Mouse (Mus musculus) testis, adult 2 months (tissue): ENCODE measurements around the gene Crnkl1. TPM values are rescaled to one million over a fixed set of nuclear protein-coding genes. Genes with fewer than 3 reads are reported as not detected.
"Not testable (repeated sequence)": the region's sequence is repeated elsewhere in the genome, so short reads cannot be mapped to it uniquely, and the experiment has no call there.

Source experiments
- H3K27ac ChIP-seq: fragments of 200-500 bp; 2 replicates; pipeline ENCODE4 v1.5.1; 2012; ENCODE audit warnings: low read depth, low read length; ENCODE audit not compliant: control insufficient read depth, insufficient read depth
- H3K27me3 ChIP-seq: fragments of 200-500 bp; 2 replicates; pipeline ENCODE4 v1.6.1; 2012; ENCODE audit warnings: mild to moderate bottlenecking, low read length, moderate library complexity; ENCODE audit not compliant: control insufficient read depth, insufficient read depth
- H3K36me3 ChIP-seq: fragments of 200-500 bp; 2 replicates; pipeline ENCODE4 v1.6.1; 2012; ENCODE audit warnings: mild to moderate bottlenecking, low read length; ENCODE audit not compliant: control insufficient read depth, insufficient read depth
- H3K4me1 ChIP-seq: fragments of 200-500 bp; 2 replicates; pipeline ENCODE4 v1.6.1; 2012; ENCODE audit warnings: low read length; ENCODE audit not compliant: control insufficient read depth, insufficient read depth
- H3K4me3 ChIP-seq: fragments of 200-500 bp; 2 replicates; pipeline ENCODE4 v1.5.1; 2012; ENCODE audit warnings: low read depth, mild to moderate bottlenecking, low read length, moderate library complexity, mixed read lengths; ENCODE audit not compliant: control insufficient read depth
- CTCF ChIP-seq: fragments of 200-500 bp; IDR thresholded peaks from 2 replicates; pipeline ENCODE4 v1.5.1; 2012; ENCODE audit warnings: low read depth, mild to moderate bottlenecking, inconsistent platforms, low read length, moderate library complexity; ENCODE audit not compliant: control insufficient read depth, insufficient read depth, insufficient replicate concordance
- POLR2A ChIP-seq: fragments of 200-500 bp; IDR thresholded peaks from 2 replicates; pipeline ENCODE4 v1.6.1; 2012; ENCODE audit warnings: low read depth, mild to moderate bottlenecking, inconsistent platforms, low read length, moderate library complexity; ENCODE audit not compliant: control insufficient read depth
- polyA plus RNA-seq: library from polyadenylated mRNA; depleted of rRNA; stranded (reverse); fragments of >200 nt; gene quantifications from 2 replicates; pipeline ENCODE4 v1.2.3, GENCODE M21; 2012

Gene Crnkl1
- polyA plus RNA-seq, 1 experiment: 8.3 TPM

DNA sequence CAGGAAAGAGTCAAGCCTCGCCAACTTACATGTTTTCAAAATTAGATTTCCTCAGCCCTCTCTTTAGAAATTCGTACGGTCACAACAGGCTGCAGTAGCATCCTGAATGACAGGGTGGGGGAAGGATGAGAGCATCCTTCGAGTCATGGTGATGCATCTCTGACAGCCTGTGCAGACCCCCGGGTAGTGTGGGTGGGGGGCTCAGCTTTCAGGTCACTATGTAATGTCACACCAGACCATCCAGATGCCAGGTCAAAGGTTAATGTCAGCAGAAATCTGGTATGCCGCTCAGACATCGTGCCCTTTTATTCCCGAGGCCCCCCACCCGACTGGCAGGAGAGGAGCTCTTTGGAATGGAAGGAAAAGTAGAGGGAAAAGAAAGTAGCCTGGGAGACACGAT, 15.4 kb upstream of the Crnkl1 start:
- H3K4me1 ChIP-seq: no peaks in the 10 kb centered on the region
- H3K36me3 ChIP-seq: no peaks in the 10 kb centered on the region; the same call in 1 of the 2 replicates
- no peak overlapping the region for H3K27ac ChIP-seq
- H3K4me3 ChIP-seq: no peak overlapping the region
- H3K27me3 ChIP-seq: no peaks in the 10 kb centered on the region
- TF ChIP-seq POLR2A: no peak
- TF ChIP-seq CTCF: no peak

DNA sequence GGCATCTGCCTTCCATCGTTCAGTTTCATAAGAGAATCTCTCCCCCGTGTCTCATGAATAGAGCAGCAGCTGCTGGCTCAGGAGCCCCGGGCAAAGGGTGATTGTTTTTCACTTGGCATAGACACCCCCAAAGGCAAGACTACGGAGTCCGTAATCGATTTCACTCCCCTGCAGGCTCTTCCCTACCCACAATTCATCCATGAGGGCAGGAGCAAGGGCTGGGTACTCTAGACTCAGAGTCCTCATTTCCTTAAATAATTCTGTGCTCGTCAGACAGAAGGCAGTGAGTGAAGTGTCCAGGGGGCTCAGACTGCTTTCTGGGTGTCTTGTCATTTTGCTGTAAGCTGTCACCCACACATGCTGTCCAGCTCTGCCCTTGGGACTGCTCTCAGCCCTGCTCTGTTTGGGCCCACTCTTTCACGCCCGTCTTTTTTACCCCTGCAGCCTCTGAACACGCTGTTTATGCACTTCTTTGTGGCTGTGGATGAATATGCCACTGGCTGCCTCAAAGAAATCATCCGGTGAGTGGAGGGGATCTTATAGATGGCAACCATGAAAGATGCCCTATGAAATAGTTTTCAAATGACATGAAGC, 14.8 kb upstream of the Crnkl1 start:
- H3K4me3 ChIP-seq: no peak overlapping the region
- H3K36me3 ChIP-seq: no peaks in the 10 kb centered on the region; the same call in 1 of the 2 replicates
- no peaks in the 10 kb centered on the region for H3K4me1 ChIP-seq
- H3K27ac ChIP-seq: no peak overlapping the region
- no peak for TF ChIP-seq POLR2A
- no peak for TF ChIP-seq CTCF
- no peaks in the 10 kb centered on the region for H3K27me3 ChIP-seq

DNA sequence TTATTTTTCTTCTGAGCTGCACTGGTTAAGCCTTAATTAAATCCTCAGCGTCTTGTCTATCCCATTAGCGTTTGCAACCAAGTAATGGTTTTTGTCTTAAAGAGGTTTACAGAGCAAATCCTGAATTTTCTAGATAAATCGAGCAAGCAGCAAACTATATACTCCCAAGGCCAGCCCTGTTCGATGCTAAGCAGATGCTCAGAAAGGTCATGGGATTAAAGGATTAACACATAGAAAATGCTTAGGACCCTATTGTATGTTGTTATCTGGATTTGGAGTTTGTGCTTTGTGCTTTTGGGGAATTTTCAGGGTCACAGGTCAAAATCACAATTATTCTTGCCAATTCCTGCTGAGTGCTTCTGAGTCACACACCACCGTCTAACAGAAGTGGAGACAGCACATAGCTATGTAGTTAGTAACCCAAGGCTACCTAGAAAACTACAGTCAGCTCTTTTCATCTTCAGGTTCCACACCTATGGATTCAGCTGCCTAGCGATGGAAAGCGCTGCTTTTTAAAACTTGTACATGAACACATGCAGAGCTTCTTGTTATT, 13.7 kb upstream of the Crnkl1 start:
- Histone ChIP-seq H3K4me1 (no peaks in the 10 kb centered on the region), H3K27me3 (no peaks in the 10 kb centered on the region), H3K36me3 (no peaks in the 10 kb centered on the region; the same call in 1 of the 2 replicates), H3K27ac (no peak overlapping the region), H3K4me3 (no peak overlapping the region)
- TF ChIP-seq POLR2A: no peak
- TF ChIP-seq CTCF: no peak

DNA sequence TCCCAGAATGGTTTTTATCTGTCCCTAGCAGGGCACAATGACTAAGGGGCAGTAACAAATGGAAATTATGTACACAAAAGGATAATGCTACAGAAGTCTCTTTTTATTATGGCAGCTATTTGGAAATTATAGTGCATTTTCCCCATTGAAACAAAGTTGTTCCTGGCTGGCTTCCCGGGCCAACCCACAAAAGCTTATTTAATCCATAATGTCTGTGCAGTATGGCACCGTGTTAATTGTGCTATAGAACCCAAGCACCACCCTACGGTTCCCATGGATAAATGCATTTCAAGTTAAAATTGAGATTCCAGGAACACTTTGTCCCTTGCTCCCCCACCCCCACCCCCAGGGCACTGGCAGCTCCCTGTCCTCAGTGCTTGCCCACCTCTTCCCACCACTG, 9.5 kb upstream of the Crnkl1 start:
- H3K4me3 ChIP-seq: no peak overlapping the region
- no peaks in the 10 kb centered on the region; the same call in 1 of the 2 replicates for H3K36me3 ChIP-seq
- no peak overlapping the region for H3K27ac ChIP-seq
- H3K4me1 ChIP-seq: no peaks in the 10 kb centered on the region
- H3K27me3 ChIP-seq: no peaks in the 10 kb centered on the region
- no peak for TF ChIP-seq CTCF
- no peak for TF ChIP-seq POLR2A

DNA sequence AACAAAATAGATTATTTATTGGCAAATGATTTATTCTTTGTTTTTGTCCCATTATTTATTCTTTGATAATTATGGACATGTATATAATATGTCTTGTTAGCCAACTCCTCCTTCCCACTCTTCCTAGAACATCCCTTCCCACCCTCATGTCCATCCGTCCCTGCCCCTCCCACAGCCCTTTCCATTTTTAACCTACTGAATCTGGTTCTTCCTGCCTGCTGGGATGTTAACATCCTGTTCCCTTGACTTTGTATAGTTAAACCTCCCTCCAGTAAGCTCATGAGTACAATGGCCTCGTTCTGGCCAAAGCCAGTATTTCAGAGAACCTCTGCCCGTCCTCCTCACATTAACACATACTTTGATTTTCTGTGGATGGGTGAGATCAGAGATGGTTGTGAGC, 6.6 kb upstream of the Crnkl1 start:
- no peaks in the 10 kb centered on the region; the same call in 1 of the 2 replicates for H3K36me3 ChIP-seq
- TF ChIP-seq CTCF: no peak
- TF ChIP-seq POLR2A: no peak
- H3K4me3 ChIP-seq: no peak overlapping the region
- H3K4me1 ChIP-seq: peaks cover 5% of the 10 kb centered on the region; the same call in 1 of the 2 replicates
- no peaks in the 10 kb centered on the region for H3K27me3 ChIP-seq
- no peak overlapping the region for H3K27ac ChIP-seq

DNA sequence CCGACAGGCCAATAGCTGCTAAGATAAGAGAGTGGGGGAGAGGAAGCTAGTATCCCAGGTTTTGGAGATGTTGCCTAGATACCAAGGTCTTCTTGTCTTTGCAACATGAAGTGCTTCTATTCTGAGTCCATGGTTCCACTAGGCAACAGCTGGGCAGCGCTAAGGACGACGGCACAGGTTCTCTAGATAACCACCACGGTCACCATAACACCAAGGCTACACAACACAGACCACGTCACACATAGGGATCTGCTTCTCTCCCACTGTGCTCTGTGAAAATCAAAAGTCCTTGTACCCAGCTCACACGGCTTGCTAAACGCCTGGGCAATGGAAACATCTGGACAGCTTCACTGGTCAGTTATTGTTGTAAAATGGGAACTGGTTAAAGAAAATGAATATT, 2.2 kb upstream of the Crnkl1 start:
- H3K27ac ChIP-seq: no peak overlapping the region; the same call in 1 of the 2 replicates
- peaks cover 9% of the 10 kb centered on the region for H3K4me1 ChIP-seq
- peak overlapping the region; percentile 23; the same call in 1 of the 2 replicates for H3K4me3 ChIP-seq
- no peak for TF ChIP-seq CTCF
- TF ChIP-seq POLR2A: no peak
- H3K27me3 ChIP-seq: no peaks in the 10 kb centered on the region
- no peaks in the 10 kb centered on the region for H3K36me3 ChIP-seq

DNA sequence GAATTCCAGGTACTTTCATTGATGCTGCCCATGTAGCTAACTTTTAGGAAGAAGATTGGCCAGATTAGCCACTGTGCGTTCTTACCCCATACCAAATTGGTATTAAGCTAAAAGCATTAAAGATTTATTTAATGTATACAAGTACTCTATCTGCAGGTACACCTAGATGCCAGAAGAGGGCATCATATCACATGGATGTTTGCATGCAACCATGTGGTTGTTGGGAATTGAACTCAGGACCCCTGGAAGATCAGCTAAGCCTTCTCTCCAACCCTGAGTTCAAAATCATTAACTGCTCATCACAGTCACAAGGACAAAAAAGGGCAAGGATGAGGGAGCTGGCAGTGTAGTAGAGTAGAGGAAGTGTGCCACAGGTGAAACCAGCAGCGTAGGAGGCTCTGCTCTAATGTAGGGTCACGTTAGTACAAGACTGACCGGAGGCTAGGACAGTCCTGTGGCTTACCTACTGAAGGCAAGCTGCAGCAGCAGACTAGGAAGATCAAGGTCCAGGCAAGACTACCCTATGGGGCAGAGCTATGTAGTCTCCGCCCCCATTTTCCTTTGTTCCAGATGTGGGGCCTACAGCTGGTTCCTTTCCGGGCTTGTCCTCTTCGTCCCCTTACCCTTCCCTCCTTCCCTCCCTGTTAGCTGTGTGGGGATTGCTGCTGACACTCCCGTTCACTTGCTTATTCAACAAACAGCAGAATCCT, 13.7 kb downstream of the Crnkl1 start:
- Histone ChIP-seq H3K27me3 (no peaks in the 10 kb centered on the region), H3K4me3 (no peak overlapping the region), H3K4me1 (no peaks in the 10 kb centered on the region), H3K36me3 (peaks cover 1% of the 10 kb centered on the region), H3K27ac (no peak overlapping the region)
- TF ChIP-seq CTCF: no peak
- TF ChIP-seq POLR2A: no peak

DNA sequence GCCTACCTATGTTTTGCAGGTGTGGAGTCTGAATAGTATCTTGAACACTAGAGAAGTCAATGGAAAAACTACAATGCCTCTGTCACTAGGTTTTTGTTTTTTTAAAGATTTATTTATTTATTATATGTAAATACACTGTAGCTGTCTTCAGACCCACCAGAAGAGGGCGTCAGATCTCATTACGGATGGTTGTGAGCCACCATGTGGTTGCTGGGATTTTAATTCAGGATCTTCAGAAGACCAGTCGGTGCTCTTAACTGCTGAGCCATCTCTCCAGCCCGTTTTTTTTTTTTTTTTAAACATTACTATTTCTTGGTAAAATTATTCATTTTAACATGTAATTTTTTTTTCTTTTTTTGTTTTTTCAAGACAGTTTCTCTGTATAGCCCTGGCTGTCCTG, 28.9 kb downstream of the Crnkl1 start:
- not testable (repeated sequence) for H3K4me3 ChIP-seq

More for the DNA sequence above, 28.9 kb downstream of the Crnkl1 start:
- H3K36me3 ChIP-seq, H3K4me1 ChIP-seq, H3K27me3 ChIP-seq, H3K27ac ChIP-seq: not testable (repeated sequence)
